Mouse (Mus musculus): ENCODE measurements around the gene Usp7.

- TF ChIP-seq CTCF (IDR thresholded peaks at IDR 0.05) (no peak), EP300 (IDR thresholded peaks at IDR 0.05) (no peak)
Observed at GRCm38 (mm10) chr16:8741697-8742096, 50.4 kb downstream of the Usp7 start.
